Mouse (Mus musculus): ENCODE data around the gene Gng8. TPM values are rescaled to one million over a fixed set of nuclear protein-coding genes. Genes with fewer than 3 reads are reported as not detected.

Gene Gng8
- polyA plus RNA-seq, 1 experiment from 2014 or later: 4.5 TPM

DNA sequence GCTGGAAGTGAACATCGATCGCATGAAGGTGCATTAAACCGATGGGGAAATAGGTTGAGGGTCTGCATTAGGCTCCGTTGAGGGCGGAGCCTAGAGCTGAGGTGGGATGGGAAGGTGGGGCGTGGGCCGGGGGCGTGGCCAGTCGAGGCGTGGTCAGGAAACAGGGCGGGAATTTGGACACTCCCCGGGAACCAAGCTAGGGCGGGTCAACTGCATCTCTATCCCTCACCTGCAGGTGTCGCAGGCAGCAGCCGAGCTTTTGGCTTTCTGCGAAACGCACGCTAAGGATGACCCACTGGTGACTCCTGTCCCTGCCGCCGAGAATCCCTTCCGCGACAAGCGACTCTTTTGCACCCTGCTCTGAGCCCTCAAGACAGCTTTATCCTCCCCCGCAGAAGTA lies 3.4 kb downstream of the Gng8 start:
- Histone ChIP-seq H3K36me3 (ENCODE audit: control insufficient read depth, insufficient read depth) (no peaks in the 10 kb centered on the region), H3K9me3 (ENCODE audit: control insufficient read depth, low read length) (no peaks in the 10 kb centered on the region), H3K9ac (replicated peaks; ENCODE audit: low read depth, low read length) (peak overlapping the region; percentile 9; the same call in 1 of the 2 replicates), H3K27ac (ENCODE audit: low read length) (no peak overlapping the region; the same call in 1 of the 2 replicates), H3K4me1 (replicated peaks; ENCODE audit: control insufficient read depth, insufficient read depth, low read length) (peaks cover 26% of the 10 kb centered on the region), H3K4me2 (ENCODE audit: low read length) (peak overlapping the region; percentile 51), H3K4me3 (replicated peaks; ENCODE audit: low read length) (peak overlapping the region; percentile 25), H3K27me3 (replicated peaks; ENCODE audit: control insufficient read depth, insufficient read depth, low read length) (no peaks in the 10 kb centered on the region; the same call in 1 of the 2 replicates)
- under 1% methylated on average over 24 of the region's 24 CpGs for WGBS
- ATAC-seq: peak; percentile 6; the same call in 1 of the 2 replicates

DNA sequence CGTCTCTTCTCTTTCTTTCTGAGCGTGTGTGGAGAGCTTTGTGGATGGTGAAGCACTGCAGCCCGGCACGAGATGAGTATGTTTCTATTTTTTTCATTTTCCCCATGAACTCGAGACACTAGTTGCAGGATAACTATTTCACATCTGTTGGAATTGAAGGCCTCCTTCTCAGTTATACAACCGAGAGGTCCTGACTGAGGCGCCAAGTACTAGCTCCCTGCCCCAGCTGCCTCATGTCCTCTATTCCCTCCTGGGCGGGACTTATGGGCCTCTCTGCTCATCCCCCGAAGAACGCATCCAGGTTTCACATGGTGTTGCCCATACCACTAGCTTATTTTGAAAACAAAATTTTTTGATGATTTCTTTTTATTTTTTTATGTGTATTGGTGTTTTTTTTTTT lies 3.9 kb downstream of the Gng8 start:
- WGBS: 27% methylated on average over 10 of the region's 10 CpGs
- H3K27me3 ChIP-seq (replicated peaks; ENCODE audit: control insufficient read depth, insufficient read depth, low read length): no peaks in the 10 kb centered on the region; the same call in 1 of the 2 replicates
- no peak overlapping the region for H3K9ac ChIP-seq (replicated peaks; ENCODE audit: low read depth, low read length)
- peak overlapping the region; percentile 25 for H3K4me3 ChIP-seq (replicated peaks; ENCODE audit: low read length)
- H3K27ac ChIP-seq (ENCODE audit: low read length): no peak overlapping the region
- no peaks in the 10 kb centered on the region for H3K9me3 ChIP-seq (ENCODE audit: control insufficient read depth, low read length)
- no peaks in the 10 kb centered on the region for H3K36me3 ChIP-seq (ENCODE audit: control insufficient read depth, insufficient read depth)
- H3K4me1 ChIP-seq (replicated peaks; ENCODE audit: control insufficient read depth, insufficient read depth, low read length): peaks cover 27% of the 10 kb centered on the region
- ATAC-seq: no peak
- H3K4me2 ChIP-seq (ENCODE audit: low read length): peak overlapping the region; percentile 51

DNA sequence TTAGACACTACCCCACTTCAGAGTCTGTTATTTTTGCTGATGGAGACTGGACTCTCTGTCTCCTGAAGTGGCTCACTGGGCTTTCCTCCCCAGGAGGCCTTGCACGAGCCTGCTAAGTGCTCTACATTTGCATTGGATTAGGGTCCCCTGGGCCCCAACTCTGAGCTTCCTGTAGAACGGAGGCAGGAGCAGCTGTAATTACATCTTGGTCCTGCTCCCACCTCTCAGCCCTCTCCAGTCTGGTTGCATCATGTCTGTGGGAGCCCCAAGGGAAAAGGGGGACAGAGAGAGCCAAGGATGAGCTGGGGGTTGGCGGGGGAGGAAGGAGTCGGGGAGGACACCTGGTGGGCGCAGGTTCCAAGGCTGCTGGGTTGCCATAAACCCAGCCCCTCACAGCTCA lies 8.9 kb downstream of the Gng8 start:
- Histone ChIP-seq H3K4me3 (replicated peaks; ENCODE audit: low read length) (no peak overlapping the region), H3K4me1 (replicated peaks; ENCODE audit: control insufficient read depth, insufficient read depth, low read length) (peaks cover 3% of the 10 kb centered on the region), H3K36me3 (ENCODE audit: control insufficient read depth, insufficient read depth) (no peaks in the 10 kb centered on the region), H3K9me3 (ENCODE audit: control insufficient read depth, low read length) (no peaks in the 10 kb centered on the region), H3K4me2 (ENCODE audit: low read length) (no peak overlapping the region), H3K27me3 (replicated peaks; ENCODE audit: control insufficient read depth, insufficient read depth, low read length) (no peaks in the 10 kb centered on the region), H3K9ac (replicated peaks; ENCODE audit: low read depth, low read length) (no peak overlapping the region), H3K27ac (ENCODE audit: low read length) (no peak overlapping the region)
- no peak for ATAC-seq
- WGBS: 24% methylated on average over 5 of the region's 5 CpGs

DNA sequence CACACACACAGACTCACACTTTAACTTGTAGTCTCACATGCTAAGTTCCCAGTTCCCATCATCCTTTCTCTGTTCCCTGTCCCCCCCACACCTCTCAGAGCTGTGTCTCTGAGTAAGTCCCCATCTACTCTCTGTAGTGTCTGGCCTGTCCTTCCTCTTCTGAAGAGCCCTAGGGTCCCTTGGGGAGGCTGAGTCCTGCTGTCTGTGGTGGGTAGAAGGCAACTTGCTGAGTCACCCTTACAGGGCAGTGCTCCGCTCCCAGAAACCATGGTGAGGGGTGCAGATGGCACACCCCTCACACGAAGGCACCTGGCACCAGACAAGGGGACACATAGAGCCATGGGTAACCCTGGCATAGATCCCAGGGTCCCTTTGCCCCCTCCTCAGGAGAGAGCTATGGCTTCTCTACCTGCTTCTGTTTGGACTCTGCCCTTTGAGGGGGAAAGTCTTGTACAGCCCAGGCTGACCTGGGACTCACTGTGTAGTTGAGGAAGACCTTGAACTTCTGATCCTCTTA lies 11.9 kb downstream of the Gng8 start:
- 78% methylated on average over 2 of the region's 2 CpGs for WGBS
- H3K9me3 ChIP-seq (ENCODE audit: control insufficient read depth, low read length): no peaks in the 10 kb centered on the region

DNA sequence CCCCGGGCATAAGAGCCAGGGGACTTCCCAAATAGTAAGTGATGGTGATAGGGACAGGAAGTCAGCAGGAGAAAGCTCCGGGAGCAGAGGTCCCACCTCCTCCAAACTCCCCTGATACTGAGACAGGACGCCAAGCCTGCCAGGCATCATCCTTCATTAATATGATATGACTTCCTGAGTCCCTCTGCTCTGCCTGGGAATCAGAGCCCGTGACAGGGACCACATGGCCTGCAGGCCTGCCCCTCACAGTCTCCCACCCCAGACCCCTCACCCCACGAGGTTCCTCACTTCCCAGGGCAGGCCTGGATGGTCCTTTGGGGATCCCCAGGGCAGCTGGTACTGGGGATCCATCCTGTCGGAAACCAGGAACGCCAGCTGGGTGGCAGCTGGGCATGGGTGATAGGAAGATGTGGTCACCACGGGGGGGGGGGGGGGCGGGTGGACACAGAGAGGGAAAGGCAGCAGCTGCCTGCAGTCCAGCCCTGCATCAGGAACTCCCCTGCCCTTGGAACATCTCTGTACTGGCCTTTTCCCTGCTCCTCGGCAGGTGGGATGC lies 12.6 kb downstream of the Gng8 start:
- WGBS: 62% methylated on average over 6 of the region's 10 CpGs

More for the DNA sequence above, 11.9 kb downstream of the Gng8 start:
- Histone ChIP-seq H3K4me1 (replicated peaks; ENCODE audit: control insufficient read depth, insufficient read depth, low read length) (peaks cover 3% of the 10 kb centered on the region), H3K36me3 (ENCODE audit: control insufficient read depth, insufficient read depth) (no peaks in the 10 kb centered on the region), H3K4me2 (ENCODE audit: low read length) (no peak overlapping the region), H3K9ac (replicated peaks; ENCODE audit: low read depth, low read length) (no peak overlapping the region), H3K4me3 (replicated peaks; ENCODE audit: low read length) (no peak overlapping the region), H3K27me3 (replicated peaks; ENCODE audit: control insufficient read depth, insufficient read depth, low read length) (no peaks in the 10 kb centered on the region), H3K27ac (ENCODE audit: low read length) (no peak overlapping the region)
- ATAC-seq: no peak

DNA sequence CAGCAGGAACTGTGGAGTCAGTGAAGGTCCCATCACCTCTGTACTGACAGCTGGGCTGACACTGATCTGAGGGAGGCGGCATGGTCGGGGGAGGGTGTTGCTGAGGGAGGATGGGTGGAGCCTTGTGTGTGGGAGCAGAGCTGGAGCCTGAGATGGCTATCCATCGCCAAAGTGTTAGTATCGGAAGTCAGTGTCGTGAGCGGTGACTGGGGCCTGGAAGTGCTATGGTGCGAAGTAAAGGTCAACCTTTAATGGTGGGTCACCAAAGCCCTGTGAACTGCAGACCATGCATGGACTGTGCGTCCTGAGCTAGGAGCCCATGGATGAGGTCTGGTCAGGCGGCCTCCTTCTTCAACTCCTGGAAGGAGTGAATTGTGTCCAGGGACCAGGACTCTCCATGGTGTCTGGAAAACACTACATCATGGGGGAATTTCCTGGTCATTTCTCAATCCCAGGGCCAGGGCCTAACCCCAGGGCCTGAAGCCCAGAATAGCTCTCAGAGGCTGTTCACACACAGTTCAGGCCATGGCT lies 14.0 kb downstream of the Gng8 start:
- Histone ChIP-seq H3K27me3 (replicated peaks; ENCODE audit: control insufficient read depth, insufficient read depth, low read length) (no peaks in the 10 kb centered on the region), H3K27ac (ENCODE audit: low read length) (no peak overlapping the region), H3K9ac (replicated peaks; ENCODE audit: low read depth, low read length) (no peak overlapping the region), H3K36me3 (ENCODE audit: control insufficient read depth, insufficient read depth) (no peaks in the 10 kb centered on the region), H3K9me3 (ENCODE audit: control insufficient read depth, low read length) (no peaks in the 10 kb centered on the region), H3K4me3 (replicated peaks; ENCODE audit: low read length) (no peak overlapping the region), H3K4me2 (ENCODE audit: low read length) (no peak overlapping the region), H3K4me1 (replicated peaks; ENCODE audit: control insufficient read depth, insufficient read depth, low read length) (peaks cover 1% of the 10 kb centered on the region)
- no peak for ATAC-seq
- whole genome bisulfite sequencing: 61% methylated on average over 9 of the region's 9 CpGs

More for the DNA sequence above, 12.6 kb downstream of the Gng8 start:
- ATAC-seq: no peak
- Histone ChIP-seq H3K9me3 (ENCODE audit: control insufficient read depth, low read length) (no peaks in the 10 kb centered on the region), H3K36me3 (ENCODE audit: control insufficient read depth, insufficient read depth) (no peaks in the 10 kb centered on the region), H3K4me2 (ENCODE audit: low read length) (no peak overlapping the region), H3K27me3 (replicated peaks; ENCODE audit: control insufficient read depth, insufficient read depth, low read length) (no peaks in the 10 kb centered on the region), H3K9ac (replicated peaks; ENCODE audit: low read depth, low read length) (no peak overlapping the region), H3K4me3 (replicated peaks; ENCODE audit: low read length) (no peak overlapping the region), H3K27ac (ENCODE audit: low read length) (no peak overlapping the region), H3K4me1 (replicated peaks; ENCODE audit: control insufficient read depth, insufficient read depth, low read length) (peaks cover 3% of the 10 kb centered on the region)

DNA sequence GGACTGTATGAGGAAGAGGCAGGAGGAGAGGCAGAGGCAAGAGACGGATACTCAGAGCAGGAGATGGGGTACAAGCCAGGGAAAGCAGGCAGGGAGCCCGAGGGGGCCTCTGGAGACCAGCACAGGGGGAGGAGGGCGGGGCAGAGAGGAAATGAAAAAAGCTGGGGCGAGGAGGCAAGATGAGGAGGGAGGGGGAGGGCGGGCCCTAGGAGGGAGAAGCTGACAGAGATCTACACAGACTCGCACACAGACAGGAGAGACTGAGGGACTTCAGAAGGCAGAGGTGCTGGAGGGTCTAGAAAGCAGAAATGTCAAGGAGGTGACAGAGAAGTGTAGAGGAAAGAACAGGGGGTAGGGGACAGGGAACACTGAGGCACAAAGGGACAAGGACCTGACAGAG lies 14.7 kb downstream of the Gng8 start, which contains the start of gene Ptgir:
Gene Ptgir (plus strand): TSS at position 210 of the 400 bp plus-strand sequence.
- no peak within 1 kb of the TSS for H3K9ac ChIP-seq (replicated peaks; ENCODE audit: low read depth, low read length)
- H3K4me2 ChIP-seq (ENCODE audit: low read length): no peak within 1 kb of the TSS
- H3K27me3 ChIP-seq (replicated peaks; ENCODE audit: control insufficient read depth, insufficient read depth, low read length): no peaks in the 10 kb centered on the region
- no peaks in the 10 kb centered on the region for H3K9me3 ChIP-seq (ENCODE audit: control insufficient read depth, low read length)
- no peaks in the 10 kb centered on the region for H3K36me3 ChIP-seq (ENCODE audit: control insufficient read depth, insufficient read depth)
- ATAC-seq: no peak
- no peak within 1 kb of the TSS for H3K4me3 ChIP-seq (replicated peaks; ENCODE audit: low read length)
- no peaks in the 10 kb centered on the region; the same call in 1 of the 2 replicates for H3K4me1 ChIP-seq (replicated peaks; ENCODE audit: control insufficient read depth, insufficient read depth, low read length)
- H3K27ac ChIP-seq (ENCODE audit: low read length): no peak within 1 kb of the TSS
- 14% methylated on average over 6 of the region's 6 CpGs for WGBS

DNA sequence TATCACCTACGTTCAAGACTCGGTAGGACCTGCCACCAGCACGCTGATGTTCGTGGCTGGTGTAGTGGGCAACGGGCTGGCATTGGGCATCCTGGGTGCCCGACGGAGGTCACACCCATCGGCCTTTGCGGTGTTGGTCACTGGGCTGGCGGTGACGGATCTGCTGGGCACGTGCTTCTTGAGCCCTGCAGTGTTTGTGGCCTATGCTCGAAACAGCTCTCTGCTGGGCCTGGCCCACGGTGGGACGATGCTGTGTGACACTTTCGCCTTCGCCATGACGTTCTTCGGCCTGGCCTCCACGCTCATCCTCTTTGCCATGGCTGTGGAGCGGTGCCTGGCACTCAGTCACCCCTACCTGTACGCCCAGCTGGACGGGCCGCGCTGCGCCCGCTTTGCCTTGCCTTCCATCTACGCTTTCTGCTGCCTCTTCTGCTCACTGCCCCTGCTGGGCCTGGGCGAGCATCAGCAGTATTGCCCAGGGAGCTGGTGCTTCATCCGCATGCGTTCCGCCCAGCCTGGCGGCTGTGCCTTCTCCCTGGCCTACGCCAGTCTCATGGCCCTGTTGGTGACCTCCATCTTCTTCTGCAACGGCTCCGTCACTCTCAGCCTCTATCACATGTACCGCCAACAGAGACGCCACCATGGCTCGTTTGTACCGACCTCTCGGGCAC lies 15.4 kb downstream of the Gng8 start:
- Histone ChIP-seq H3K4me3 (replicated peaks; ENCODE audit: low read length) (no peak overlapping the region), H3K4me1 (replicated peaks; ENCODE audit: control insufficient read depth, insufficient read depth, low read length) (no peaks in the 10 kb centered on the region; the same call in 1 of the 2 replicates), H3K27me3 (replicated peaks; ENCODE audit: control insufficient read depth, insufficient read depth, low read length) (no peaks in the 10 kb centered on the region), H3K27ac (ENCODE audit: low read length) (no peak overlapping the region), H3K9ac (replicated peaks; ENCODE audit: low read depth, low read length) (no peak overlapping the region), H3K9me3 (ENCODE audit: control insufficient read depth, low read length) (no peaks in the 10 kb centered on the region), H3K36me3 (ENCODE audit: control insufficient read depth, insufficient read depth) (no peaks in the 10 kb centered on the region), H3K4me2 (ENCODE audit: low read length) (no peak overlapping the region)
- WGBS: 94% methylated on average over 41 of the region's 41 CpGs
- no peak for ATAC-seq

DNA sequence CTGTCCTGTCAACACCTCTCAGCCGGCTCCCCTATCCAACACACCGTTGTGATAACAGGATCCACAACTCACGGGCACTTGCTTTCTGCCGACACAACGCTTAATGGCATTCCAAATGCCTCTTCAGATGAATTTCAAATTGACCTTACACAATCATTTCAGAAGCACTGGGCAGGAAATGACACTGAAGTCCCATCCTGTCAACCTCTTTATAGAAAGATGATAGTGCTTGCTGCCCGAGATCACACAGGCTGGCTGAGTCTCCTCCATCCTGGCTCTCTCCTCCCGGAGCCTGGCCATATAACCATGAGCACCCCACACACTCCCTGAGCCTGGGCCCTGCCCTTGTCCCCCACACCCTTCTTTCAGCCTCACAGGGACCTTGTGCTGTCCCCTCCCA lies 16.3 kb downstream of the Gng8 start:
- no peak overlapping the region for H3K9ac ChIP-seq (replicated peaks; ENCODE audit: low read depth, low read length)
- H3K27ac ChIP-seq (ENCODE audit: low read length): no peak overlapping the region
- H3K27me3 ChIP-seq (replicated peaks; ENCODE audit: control insufficient read depth, insufficient read depth, low read length): no peaks in the 10 kb centered on the region
- 84% methylated on average over 7 of the region's 7 CpGs for WGBS
- no peaks in the 10 kb centered on the region for H3K9me3 ChIP-seq (ENCODE audit: control insufficient read depth, low read length)
- ATAC-seq: no peak
- no peak overlapping the region for H3K4me2 ChIP-seq (ENCODE audit: low read length)
- no peaks in the 10 kb centered on the region for H3K36me3 ChIP-seq (ENCODE audit: control insufficient read depth, insufficient read depth)
- no peak overlapping the region for H3K4me3 ChIP-seq (replicated peaks; ENCODE audit: low read length)
- H3K4me1 ChIP-seq (replicated peaks; ENCODE audit: control insufficient read depth, insufficient read depth, low read length): no peaks in the 10 kb centered on the region; the same call in 1 of the 2 replicates
